Mouse (Mus musculus) left cerebral cortex, postnatal 10 days (tissue): Measurements from ENCODE around the gene Msmp. TPM values are rescaled to one million over a fixed set of nuclear protein-coding genes. Genes with fewer than 3 reads are reported as not detected.
A peak's percentile ranks its signal among the peaks of the same experiment; 100 is the strongest.
"Not testable (repeated sequence)": the region's sequence is repeated elsewhere in the genome, so short reads cannot be mapped to it uniquely, and the experiment has no call there.

Experiments
- DNase-seq, 2 experiments: peaks; one replicate each; pipeline ENCODE4 v3.0.0; 2021 to 2022; ENCODE audit warnings: low spot score in 2 of 2, mixed read lengths in 1 of 2; ENCODE audit errors: extremely low spot score in 1 of 2
- intact Hi-C: fragments of 180-260 bp; cut with DNase I; formaldehyde crosslinking; loops from one replicate; pipeline ENCODE4 v1.15.1; 2025
- total RNA-seq, 2 experiments: library from RNA; stranded (reverse); gene quantifications; 2 replicates each; pipeline ENCODE4 v1.2.3; 2021

Gene Msmp
- total RNA-seq, 2 experiments from 2014 or later, result not detected

DNA sequence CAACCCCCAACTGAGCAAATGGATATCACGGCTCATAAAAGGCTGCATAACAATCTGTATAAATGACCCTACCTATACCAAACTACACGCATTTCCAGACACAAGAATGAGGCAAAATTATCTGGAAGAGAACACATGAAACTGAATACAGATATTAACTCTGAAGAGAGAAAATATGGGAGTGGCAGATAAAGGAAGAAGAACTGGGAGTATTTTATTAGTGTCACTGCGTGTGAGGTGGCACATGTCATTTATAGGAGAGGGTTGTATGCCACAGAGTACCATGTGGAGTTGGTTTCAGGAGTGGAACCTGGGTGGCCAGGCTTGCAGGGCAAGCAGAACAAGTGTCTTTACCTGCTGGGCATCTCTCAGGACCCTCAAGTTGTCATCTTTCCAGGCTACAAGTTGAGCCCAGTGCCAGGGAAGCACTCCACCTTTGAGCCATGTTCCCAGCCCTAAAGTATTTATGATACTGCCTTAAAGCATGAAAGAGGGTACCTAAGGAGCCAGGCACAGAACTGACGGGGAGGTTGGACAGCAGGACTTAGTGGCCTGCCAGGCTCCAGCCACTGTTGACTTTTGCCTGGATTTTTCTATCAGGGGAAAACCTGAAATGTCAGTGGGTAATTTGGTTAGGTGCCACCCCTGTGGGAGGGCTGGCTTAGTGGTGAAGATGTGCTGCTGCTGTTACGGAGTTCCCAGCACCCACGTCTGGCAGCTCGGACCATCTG is 14.5 kb upstream of the Msmp start:
- intact Hi-C loops, result no loop called here
- DNase-seq, result no peak

DNA sequence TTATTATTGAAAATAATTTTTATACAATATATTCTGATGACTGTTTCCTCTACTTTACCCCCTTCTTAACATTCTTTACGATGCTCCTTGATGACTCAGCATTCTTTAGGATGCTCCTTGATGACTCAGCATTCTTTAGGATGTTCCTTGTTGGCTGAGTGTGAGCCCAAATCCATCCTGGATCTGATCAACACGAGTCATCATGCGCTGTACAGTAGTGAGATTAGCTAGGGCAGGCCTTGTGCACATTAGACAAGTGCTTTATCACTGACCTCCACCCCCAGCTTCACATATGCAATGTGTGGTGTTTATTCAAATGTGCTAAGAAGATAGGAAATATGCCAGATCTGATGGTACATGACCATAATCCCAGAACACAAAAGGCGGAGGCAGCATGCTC is 13.9 kb upstream of the Msmp start:
- no peak for DNase-seq
- intact Hi-C loops, result no loop called here

DNA sequence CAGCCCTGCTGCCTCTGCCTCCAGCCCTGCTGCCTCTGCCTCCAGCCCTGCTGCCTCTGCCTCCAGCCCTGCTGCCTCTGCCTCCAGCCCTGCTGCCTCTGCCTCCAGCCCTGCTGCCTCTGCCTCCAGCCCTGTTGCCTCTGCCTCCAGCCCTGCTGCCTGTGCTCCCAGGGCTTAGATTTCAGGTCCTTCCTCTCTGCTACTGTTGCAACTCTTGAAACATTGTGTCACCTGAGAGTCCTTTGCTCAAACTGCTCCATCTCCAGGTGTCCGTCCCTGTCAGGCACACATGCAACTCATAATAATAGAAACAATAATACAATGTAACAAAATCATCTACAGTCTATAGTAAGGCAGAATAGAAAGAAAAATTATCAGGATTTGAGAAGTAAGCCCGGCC is 12.3 kb upstream of the Msmp start:
- DNase-seq, intact Hi-C loops: not testable (repeated sequence)

DNA sequence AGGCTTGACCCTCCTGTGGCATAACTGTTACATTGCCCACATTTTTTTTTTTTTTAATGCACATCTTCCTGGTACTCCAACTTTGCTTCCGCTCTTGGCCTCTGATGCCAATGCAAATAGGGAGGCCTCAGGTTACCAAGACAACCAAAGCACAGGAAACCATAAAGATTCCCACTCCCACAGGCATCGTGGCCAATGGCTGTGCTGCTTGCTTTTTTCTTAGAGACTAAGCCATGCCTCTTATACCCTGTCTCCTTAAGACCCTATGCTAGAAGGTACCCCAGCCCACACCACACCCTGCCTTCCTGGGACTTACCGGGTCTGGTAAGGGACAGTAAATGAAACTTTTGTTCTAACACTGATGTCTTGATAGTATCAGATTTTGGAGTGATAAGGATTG is 9.2 kb upstream of the Msmp start:
- intact Hi-C loops, result no loop called here
- DNase-seq, result no peak

DNA sequence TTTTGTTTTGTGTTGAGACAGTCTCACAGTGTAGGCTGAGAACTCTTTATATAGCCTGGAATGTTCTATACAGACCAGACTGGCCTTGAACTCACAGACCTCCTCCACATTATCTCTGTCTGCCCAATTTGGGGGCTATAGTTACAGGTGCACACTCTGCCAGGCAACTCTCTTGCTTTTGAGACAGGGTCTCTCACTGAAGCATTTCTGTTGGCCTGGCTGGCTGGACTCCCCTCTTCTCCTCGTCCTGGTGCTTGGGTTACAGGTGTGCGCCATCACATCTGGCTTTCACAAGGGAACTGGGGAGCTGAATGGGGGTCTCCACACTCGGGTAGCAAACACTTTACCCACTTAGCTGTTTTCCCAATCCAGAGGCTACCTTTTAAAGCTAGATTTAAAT is 7.7 kb upstream of the Msmp start:
- intact Hi-C loops, result no loop called here
- no peak for DNase-seq

DNA sequence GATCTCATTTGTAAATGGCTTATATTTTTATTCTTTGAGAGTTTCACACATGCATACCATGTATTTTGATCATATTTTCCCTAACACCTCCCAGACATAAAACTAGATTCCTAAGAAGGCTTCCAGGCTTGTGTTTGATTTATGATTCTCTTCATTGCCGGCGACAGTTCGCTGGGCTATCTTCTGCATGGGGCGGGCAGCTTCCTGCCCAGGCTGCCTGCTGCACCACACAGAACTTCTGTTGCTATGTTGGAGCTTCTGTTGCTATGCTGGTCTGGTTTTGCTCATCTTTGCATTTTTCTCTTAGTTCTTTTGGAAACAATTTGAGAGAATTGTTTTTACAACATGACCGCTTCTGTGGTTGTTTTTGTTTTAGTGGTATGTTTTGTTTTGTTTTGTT is 7.2 kb upstream of the Msmp start:
- intact Hi-C loops, result no loop called here
- DNase-seq, result no peak

DNA sequence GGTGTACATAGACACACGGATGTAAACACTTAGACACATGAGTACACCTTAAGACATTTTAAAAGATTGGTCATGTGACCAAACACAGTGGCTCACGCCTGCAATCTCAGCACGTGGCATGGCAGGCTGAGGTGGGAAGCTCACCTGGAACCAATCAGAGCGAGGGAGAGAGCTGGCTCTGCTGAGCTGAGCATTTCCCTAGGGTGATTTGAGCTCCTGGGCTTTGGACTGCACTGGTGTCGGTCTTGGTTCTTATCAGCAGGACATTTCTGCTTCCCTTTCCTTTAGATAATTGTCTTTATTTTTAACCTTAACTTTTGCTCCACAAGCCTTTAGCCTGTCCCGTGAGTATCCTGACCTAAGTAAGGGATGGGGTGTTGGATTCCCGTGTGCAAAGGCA is 3.4 kb upstream of the Msmp start:
- intact Hi-C loops, result no loop called here
- no peak for DNase-seq

DNA sequence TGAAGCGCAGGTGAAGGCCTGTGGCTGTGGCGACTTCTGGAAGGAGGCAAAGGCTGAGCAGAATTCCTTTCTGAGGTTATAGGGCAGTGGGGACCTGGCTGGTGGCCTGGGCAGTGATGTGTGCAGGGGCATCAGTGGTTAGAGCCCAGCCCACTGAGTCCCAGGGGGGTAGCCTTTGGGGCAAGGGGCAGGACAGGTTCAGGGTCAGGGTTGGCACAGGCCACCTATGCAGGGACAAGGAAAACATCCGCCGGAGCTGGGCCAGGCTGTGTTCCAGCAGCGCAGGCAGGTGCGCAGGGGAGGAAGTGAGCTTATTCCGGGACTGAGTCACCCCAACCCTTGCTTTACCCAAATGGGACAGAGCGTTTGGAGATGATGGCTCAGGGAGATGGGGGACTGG is 2.1 kb upstream of the Msmp start:
- intact Hi-C loops, result no loop called here
- peak in 1 of 2 experiments; percentile 49 for DNase-seq

DNA sequence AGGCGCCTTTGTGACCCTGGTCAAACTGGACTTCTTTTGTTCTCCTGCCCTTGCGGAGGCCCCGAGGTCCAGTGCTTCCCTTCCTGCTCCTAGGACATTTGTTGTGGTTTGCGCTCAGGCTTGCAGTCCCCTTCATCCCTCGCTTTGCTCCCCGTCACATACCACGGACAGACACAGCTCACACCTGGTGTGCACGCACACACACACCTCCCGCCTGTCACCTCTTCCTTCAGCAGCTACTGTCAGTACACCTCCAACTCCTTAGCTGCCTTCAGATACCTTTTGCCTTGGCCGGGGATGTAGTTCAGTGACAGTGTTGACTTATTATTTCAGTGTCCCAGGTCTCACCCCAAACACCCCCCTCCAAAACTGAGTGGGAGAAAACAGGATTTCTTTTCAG is 1.4 kb upstream of the Msmp start:
- no peak for DNase-seq
- intact Hi-C loops, result no loop called here

DNA sequence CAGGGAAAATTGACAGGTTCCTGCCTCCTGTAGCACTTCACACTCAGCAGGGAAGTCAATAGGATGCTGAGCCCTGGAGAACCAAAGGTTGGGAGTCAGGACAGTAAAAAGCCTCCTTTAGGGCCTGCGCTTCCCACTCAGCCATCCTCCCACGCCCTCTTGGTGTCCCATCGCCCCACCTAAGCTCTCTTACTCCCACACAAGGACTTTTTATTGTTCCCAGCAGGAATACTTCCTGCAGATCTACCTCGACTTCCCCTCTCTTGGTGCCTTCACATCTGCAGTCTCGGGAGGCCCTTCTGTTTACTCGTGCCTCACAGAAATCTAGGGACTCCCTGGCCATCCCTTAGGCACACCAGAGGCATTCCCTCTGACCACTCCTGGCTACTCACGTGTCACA is 873 bp downstream of the Msmp start:
- no peak for DNase-seq
- intact Hi-C loops, result no loop called here

DNA sequence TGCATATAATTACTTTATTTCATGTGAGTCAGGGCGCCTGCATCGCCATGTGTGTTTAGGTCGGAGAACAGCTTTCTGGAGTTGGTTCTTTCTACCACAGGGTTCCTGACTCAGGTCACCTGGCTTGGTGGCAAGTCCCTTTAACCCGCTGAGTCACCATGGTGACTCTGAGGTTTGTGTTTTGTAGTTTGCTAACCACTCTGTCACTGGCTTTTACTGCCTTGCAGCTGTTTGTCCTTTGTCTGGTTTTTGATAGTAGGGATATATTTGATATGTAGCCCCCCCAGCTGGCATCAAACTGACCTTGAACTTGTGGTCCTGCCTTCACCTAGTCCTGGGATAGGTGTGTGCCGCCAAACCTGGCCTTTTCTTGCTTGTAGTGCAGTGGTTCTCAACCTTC is 2.1 kb downstream of the Msmp start:
- intact Hi-C loops, result no loop called here
- DNase-seq, result no peak

DNA sequence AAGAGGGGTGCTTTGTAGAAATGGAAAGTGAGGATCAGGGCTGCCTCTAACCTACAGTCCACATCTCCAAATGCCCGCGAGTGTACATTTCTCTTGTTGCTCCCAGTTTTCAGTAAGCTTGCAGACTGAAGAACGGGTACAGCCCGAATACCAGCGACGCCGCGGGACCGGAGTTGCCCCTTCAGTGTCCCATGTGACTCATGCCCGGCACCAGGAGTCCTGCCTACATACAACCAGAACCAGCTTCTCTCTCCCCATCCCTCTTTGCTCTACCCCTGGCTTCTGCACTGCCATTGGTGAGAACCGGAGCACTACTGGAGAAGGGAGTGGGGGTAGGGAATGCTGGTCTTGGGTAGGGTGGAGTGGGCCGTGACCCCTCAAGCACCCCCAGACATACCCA is 2.9 kb downstream of the Msmp start:
- intact Hi-C loops, result no loop called here
- DNase-seq, result no peak

DNA sequence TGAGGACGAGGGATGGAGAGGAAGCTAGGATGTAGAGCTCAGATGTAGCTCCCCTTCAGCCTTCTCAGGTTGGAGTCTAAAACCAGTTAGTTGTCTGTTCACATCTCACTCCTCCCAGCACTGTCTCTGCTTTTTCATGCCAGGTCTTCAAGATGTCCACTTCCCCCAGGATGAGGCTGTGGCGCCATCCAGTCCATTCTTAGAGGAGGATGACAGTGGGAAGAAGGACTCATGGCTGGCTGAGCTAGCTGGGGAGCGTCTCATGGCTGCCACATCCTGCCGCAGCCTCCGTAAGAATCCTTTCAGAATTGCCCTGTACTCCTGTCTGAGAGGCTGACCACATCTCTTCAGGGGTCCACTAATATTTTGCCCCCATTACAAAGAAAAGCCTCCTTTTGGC is 3.6 kb downstream of the Msmp start:
- no peak for DNase-seq
- intact Hi-C loops, result no loop called here

DNA sequence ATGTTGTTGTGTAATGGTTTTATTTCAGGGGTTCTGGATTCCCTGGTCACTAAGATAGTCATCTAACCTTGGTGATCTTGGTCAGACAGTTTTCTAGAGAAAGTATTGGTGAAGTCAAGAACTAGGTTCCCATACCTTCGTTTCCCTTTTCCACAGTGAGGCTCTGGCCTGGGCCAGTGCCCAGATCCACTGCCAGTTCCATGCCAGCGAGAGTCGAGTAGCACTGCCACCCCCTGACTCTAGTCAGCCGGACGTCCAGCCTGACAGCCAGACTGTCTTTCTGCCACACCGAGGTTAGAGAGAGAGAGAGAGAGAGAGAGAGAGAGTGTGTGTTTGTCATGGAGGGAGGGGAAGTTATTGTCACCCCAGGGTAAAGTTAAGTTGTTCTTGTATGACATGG is 4.6 kb downstream of the Msmp start:
- no peak for DNase-seq
- intact Hi-C loops, result no loop called here

DNA sequence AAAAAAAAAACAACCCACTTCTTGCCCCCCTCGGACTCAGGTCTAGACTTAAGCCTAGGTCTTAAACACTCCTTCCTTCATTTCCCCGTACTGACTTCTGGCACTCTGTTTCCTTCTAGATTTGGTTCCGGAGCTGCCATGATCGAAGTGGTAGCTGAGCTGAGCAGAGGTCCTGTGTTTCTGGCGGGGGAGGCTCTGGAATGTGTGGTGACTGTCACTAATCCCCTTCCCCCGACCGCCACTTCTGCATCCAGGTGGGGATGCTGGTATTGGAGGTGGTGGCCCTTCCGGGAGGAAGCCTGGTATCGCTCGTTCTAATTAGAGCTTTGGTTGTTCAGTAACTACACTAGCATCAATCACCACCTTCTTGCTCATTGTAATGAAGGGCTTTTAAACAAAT is 5.0 kb downstream of the Msmp start:
- DNase-seq, result no peak
- intact Hi-C loops, result no loop called here

DNA sequence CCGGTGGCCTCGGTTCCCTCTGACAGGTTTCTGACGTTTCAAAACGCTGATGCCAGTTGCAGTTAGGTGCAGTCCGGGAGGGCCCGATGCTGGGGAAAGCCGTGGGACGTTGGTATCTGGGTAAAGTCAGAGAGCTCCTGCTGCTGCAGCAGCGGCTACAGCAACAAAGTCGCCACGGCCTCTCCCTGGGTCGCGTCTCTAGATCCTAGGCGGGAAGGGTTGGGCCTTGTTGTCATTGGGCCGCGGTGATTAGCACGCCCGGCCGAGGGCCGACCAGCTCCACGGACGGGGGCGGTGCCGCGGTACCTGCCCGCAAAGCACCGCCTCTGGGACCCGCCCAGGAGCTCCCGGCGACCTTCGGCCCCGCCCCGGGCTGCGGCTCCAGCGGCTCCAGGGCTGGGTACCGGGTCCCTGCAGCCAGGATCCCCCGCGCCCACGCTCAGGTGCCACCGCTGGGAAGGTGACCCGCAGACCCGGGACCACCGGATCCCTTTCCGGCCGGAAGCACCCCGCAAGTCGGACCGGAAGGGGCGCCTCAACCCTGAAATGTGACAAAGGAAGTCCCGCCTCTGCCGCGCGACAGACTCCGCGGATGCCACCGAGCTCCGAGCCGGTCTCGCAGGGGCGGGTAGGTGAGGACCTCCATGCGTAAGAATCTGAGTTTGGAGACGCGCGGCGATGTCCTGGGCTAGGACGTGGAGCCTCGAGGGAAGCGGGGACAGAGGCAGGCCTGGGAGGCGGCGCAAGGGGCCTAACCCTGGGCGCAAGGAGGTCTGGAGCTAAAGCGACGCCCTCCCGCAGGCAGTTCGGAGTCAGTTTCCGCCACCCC is 5.7 kb downstream of the Msmp start, which contains the start of the genes Rgp1 and Gba2:
TSS of gene Rgp1 (plus strand) at position 340 of the 829 bp plus-strand sequence.
TSS of gene Gba2 (minus strand) at position 498 of the 829 bp plus-strand sequence.
- intact Hi-C loops, result no loop called here
- peak; percentile 71 to 90 for DNase-seq

DNA sequence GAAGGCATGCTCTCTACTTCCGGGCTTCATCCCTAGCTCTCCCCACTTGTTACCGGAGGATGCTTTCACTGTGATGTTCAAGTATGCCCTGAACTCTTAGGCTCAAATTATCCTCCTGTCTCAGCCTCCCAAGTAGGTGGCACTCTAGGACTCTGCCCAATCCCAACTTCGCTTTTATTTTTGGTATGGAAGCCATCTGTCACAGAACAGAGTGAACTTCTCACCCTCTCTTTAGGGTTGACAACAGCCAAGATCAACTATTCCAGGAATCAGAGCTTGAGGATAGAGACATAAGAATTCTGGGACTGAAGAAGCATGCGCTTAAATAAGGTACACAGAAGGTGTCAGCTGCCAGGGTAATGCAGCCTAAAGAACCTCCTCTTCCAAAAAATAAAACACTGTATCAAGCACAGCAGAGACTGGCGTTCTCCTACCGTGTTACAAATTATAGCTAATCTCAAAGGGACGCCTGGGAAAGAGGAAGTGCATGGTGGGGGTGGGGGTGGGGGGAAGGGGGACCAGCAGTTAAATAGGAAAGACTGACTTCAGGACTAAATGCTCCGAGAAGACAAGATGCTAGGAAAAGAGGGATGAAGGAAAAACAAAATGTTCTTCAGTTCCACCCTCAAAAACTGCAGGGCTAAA is 6.9 kb downstream of the Msmp start:
- intact Hi-C loops, result no loop called here
- DNase-seq, result no peak

DNA sequence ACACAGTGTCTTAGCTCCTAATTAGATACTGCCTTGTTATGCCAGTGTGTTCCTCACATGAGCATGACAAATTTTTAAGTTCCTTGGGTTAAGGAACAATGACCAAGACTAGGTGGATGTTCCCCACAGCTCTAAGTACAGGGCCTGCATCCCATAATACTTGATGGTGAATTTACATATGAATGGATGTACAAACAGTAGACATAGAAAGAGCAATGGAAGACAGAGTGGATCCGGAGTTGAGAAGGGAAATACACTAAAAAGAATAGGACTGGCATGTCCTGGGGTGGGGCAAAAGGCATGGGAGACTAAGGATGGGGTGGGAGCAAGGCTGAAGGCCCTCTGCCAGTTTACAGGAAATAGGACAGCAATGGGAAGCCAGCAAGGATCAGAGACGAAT is 8.9 kb downstream of the Msmp start:
- intact Hi-C loops, result no loop called here
- no peak for DNase-seq

DNA sequence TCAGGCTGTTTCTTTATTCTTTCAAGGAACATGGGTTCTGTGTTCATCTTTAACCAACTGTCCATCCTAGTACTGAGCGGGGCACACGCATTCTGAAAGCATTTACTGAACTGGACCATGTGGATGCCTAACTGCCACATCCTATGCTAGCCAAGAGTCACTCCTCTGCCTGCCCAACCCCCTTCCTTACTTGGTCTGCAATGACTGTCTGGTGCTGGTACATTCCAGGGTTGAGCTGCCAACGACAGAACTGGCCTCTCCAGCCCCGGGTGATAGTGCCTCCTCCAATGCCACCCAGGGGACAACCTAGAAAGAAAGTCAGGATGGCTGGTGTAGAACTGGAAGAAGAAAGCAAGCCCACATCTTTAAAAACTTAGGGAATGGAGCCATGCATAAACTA is 10.7 kb downstream of the Msmp start:
- no peak for DNase-seq
- intact Hi-C loops, result no loop called here
